Mouse (Mus musculus) MEL (cell line): ENCODE data around the gene Vdac1. TPM values are rescaled to one million over a fixed set of nuclear protein-coding genes. Genes with fewer than 3 reads are reported as not detected.

Source experiments
- DNase-seq: peaks from one replicate; pipeline ENCODE4 v3.0.0; 2011; ENCODE audit warnings: low read depth, low spot score
- H3K27ac ChIP-seq: 2 replicates; pipeline ENCODE4 v1.5.1; 2012; ENCODE audit warnings: low read depth, mild to moderate bottlenecking, control low read depth, low read length, moderate library complexity; ENCODE audit not compliant: control insufficient read depth
- H3K27me3 ChIP-seq, 2 experiments: fragments of 150-350 bp in 1 of 2; sonication (generic) in 1 of 2; 2 replicates each; pipeline ENCODE4 v1.6.1; 2012; ENCODE audit warnings: low read length in 2 of 2, mild to moderate bottlenecking in 2 of 2, improper control_type of control experiment in 1 of 2, moderate library complexity in 1 of 2; ENCODE audit not compliant: insufficient read depth in 2 of 2, control insufficient read depth in 1 of 2
- H3K36me3 ChIP-seq, 2 experiments: 2 replicates each; pipeline ENCODE4 v1.6.1; 2012 to 2014; ENCODE audit warnings: low read length in 2 of 2, improper control_type of control experiment in 1 of 2, inconsistent platforms in 1 of 2, mild to moderate bottlenecking in 1 of 2; ENCODE audit not compliant: insufficient read depth in 2 of 2, control insufficient read depth in 1 of 2
- H3K4me1 ChIP-seq, 2 experiments: fragments of 150-350 bp in 1 of 2; sonication (generic) in 1 of 2; 2 replicates each; pipeline ENCODE4 v1.6.1; 2012; ENCODE audit warnings: low read length in 2 of 2, improper control_type of control experiment in 1 of 2, mild to moderate bottlenecking in 1 of 2; ENCODE audit not compliant: insufficient read depth in 2 of 2, control insufficient read depth in 1 of 2
- H3K4me3 ChIP-seq, 2 experiments: fragments of 150-350 bp in 1 of 2; sonication (generic) in 1 of 2; 2 replicates each; pipeline ENCODE4 v1.5.1; 2012; ENCODE audit warnings: low read depth in 2 of 2, low read length in 2 of 2, mild to moderate bottlenecking in 2 of 2, moderate library complexity in 2 of 2, control low read depth in 1 of 2, improper control_type of control experiment in 1 of 2; ENCODE audit not compliant: control insufficient read depth in 1 of 2, insufficient read depth in 1 of 2
- H3K79me2 ChIP-seq: 2 replicates; pipeline ENCODE4 v1.6.1; 2012; ENCODE audit warnings: mild to moderate bottlenecking, low read length, moderate library complexity; ENCODE audit not compliant: control insufficient read depth, poor library complexity, insufficient read depth
- H3K9ac ChIP-seq: 2 replicates; pipeline ENCODE4 v1.6.1; 2012; ENCODE audit warnings: low read depth, mild to moderate bottlenecking, control low read depth, low read length, moderate library complexity; ENCODE audit not compliant: control insufficient read depth, poor library complexity, severe bottlenecking
- H3K9me3 ChIP-seq: fragments of 150-350 bp; sonication (generic); replicated peaks from 2 replicates; pipeline ENCODE4 v1.6.1; 2012; ENCODE audit warnings: mild to moderate bottlenecking, low read length, improper control_type of control experiment, moderate library complexity; ENCODE audit not compliant: insufficient read depth
- CHD1 ChIP-seq: IDR thresholded peaks from 2 replicates; pipeline ENCODE4 v1.6.1; 2012; ENCODE audit warnings: low read depth, mild to moderate bottlenecking, inconsistent platforms, low read length, improper control_type of control experiment
- CTCF ChIP-seq, 3 experiments: IDR thresholded peaks in 2 of 3; conservative IDR thresholded peaks in 1 of 3; 2 replicates each; pipeline ENCODE4 v1.5.1; 2011 to 2012; ENCODE audit warnings: low read length in 3 of 3, low read depth in 2 of 3, mild to moderate bottlenecking in 2 of 3, improper control_type of control experiment in 1 of 3, inconsistent platforms in 1 of 3, mixed read lengths in 1 of 3, moderate library complexity in 1 of 3; ENCODE audit not compliant: control insufficient read depth in 1 of 3, insufficient read depth in 1 of 3, poor library complexity in 1 of 3, severe bottlenecking in 1 of 3
- EP300 ChIP-seq, 2 experiments: IDR thresholded peaks; 2 replicates each; pipeline ENCODE4 v1.6.1; 2011; ENCODE audit warnings: improper control_type of control experiment in 2 of 2, low read length in 2 of 2, low read depth in 1 of 2, mild to moderate bottlenecking in 1 of 2
- HCFC1 ChIP-seq: IDR thresholded peaks from 2 replicates; pipeline ENCODE4 v1.6.1; 2012; ENCODE audit warnings: low read depth, mild to moderate bottlenecking, inconsistent platforms, low read length, improper control_type of control experiment, moderate library complexity
- JUND ChIP-seq: IDR thresholded peaks from 2 replicates; pipeline ENCODE4 v1.6.1; 2011; ENCODE audit warnings: low read depth, mild to moderate bottlenecking, improper control_type of control experiment, low read length
- MYB ChIP-seq: IDR thresholded peaks from 2 replicates; pipeline ENCODE4 v1.6.1; 2011; ENCODE audit warnings: mild to moderate bottlenecking, low read depth, low read length, improper control_type of control experiment
- MYC ChIP-seq: IDR thresholded peaks from 2 replicates; pipeline ENCODE4 v1.6.1; 2011; ENCODE audit warnings: low read depth, mild to moderate bottlenecking, low read length, improper control_type of control experiment, moderate library complexity
- POLR2AphosphoS2 ChIP-seq: IDR thresholded peaks from 2 replicates; pipeline ENCODE4 v1.6.1; 2011; ENCODE audit warnings: low read length, improper control_type of control experiment
- RCOR1 ChIP-seq: IDR thresholded peaks from 2 replicates; pipeline ENCODE4 v1.6.1; 2012; ENCODE audit warnings: low read depth, mild to moderate bottlenecking, inconsistent platforms, low read length, improper control_type of control experiment
- SIN3A ChIP-seq: IDR thresholded peaks from 2 replicates; pipeline ENCODE4 v1.6.1; 2012; ENCODE audit warnings: low read length, improper control_type of control experiment, inconsistent platforms
- TCF12 ChIP-seq: IDR thresholded peaks from 2 replicates; pipeline ENCODE4 v1.6.1; 2014; ENCODE audit warnings: low read depth, mild to moderate bottlenecking, inconsistent platforms, low read length, improper control_type of control experiment, moderate library complexity
- UBTF ChIP-seq: IDR thresholded peaks from 2 replicates; pipeline ENCODE4 v1.6.1; 2012; ENCODE audit warnings: low read depth, mild to moderate bottlenecking, inconsistent platforms, low read length, improper control_type of control experiment, moderate library complexity, borderline replicate concordance; ENCODE audit not compliant: insufficient read depth
- USF1 ChIP-seq: IDR thresholded peaks from 2 replicates; pipeline ENCODE4 v1.6.1; 2014; ENCODE audit warnings: low read depth, mild to moderate bottlenecking, inconsistent platforms, low read length, improper control_type of control experiment, moderate library complexity
- ZKSCAN1 ChIP-seq: IDR thresholded peaks from 2 replicates; pipeline ENCODE4 v1.6.1; 2012; ENCODE audit warnings: low read depth, mild to moderate bottlenecking, inconsistent platforms, low read length, improper control_type of control experiment, moderate library complexity
- ZNF384 ChIP-seq: IDR thresholded peaks from 2 replicates; pipeline ENCODE4 v1.6.1; 2012; ENCODE audit warnings: low read depth, mild to moderate bottlenecking, inconsistent platforms, low read length, improper control_type of control experiment
- polyA plus RNA-seq, 2 experiments: library from polyadenylated mRNA; stranded (reverse) in 1 of 2; unstranded in 1 of 2; fragments of >175 nt in 1 of 2; fragments of >200 nt in 1 of 2; gene quantifications; 2 replicates each; pipeline versions ENCODE4 v1.2.1 to v1.2.4; 2012; ENCODE audit warnings: low replicate concordance in 2 of 2, low read depth in 1 of 2; ENCODE audit not compliant: insufficient read length in 2 of 2, insufficient read depth in 1 of 2, missing spikeins in 1 of 2
- total RNA-seq: library from RNA; depleted of rRNA; stranded (reverse); fragments of 300-350 nt; gene quantifications from 2 replicates; pipeline ENCODE4 v1.2.3, GENCODE M21; 2012

Vdac1 gene
- total and polyA plus RNA-seq, 3 experiments: 257 to 389 (median 381) TPM

DNA sequence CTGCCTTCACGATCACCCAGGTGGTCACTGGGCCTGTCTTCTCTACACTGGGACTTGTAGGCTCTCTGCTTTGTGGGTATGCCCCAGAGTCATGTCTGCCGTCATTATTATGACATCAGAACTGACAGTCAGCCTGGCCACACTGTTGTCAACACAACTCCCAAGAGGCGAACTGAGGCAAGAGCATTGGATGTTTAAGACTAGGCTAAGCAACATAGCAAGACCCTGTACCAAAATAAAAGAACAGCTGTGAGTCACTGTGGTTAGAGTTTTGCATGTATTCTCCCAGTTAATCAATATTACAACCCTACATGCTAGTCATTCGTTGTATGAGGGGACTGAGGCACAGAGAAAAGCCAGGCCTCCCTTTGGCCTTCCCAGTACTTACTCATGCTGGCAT is 40.1 kb upstream of the Vdac1 start:
- Histone ChIP-seq H3K36me3 (no peaks in the 10 kb centered on the region), H3K79me2 (no peaks in the 10 kb centered on the region), H3K27ac (no peak overlapping the region), H3K9me3 (no peaks in the 10 kb centered on the region), H3K27me3 (peaks cover 2 to 4% of the 10 kb centered on the region in 2 experiments), H3K9ac (no peak overlapping the region), H3K4me1 (no peaks in the 10 kb centered on the region), H3K4me3 (no peak overlapping the region)
- no peak for DNase-seq
- TF ChIP-seq JUND (no peak), UBTF (no peak), RCOR1 (no peak), EP300 (IDR thresholded peaks at IDR 0.05; ENCODE audit: low read depth in 1 of 2, low read length in 2 of 2) (no peak), USF1 (no peak), POLR2AphosphoS2 (no peak), ZKSCAN1 (no peak)

GRCm38 (mm10) chr11:52321540-52321939 is 39.1 kb upstream of the Vdac1 start:
- TF ChIP-seq SIN3A (no peak), CTCF (IDR thresholded peaks at IDR 0.05 in 2 of 3, conservative IDR thresholded peaks at IDR 0.05 in 1 of 3; ENCODE audit: control insufficient read depth in 1 of 3, insufficient read depth in 1 of 3, low read depth in 2 of 3, low read length in 3 of 3, poor library complexity in 1 of 3, severe bottlenecking in 1 of 3) (no peak), MYB (no peak), ZKSCAN1 (no peak), USF1 (no peak), ZNF384 (no peak), TCF12 (no peak), CHD1 (no peak), HCFC1 (no peak), MYC (no peak), UBTF (no peak)
- H3K36me3 ChIP-seq: no peaks in the 10 kb centered on the region
- no peaks in the 10 kb centered on the region for H3K9me3 ChIP-seq
- DNase-seq: no peak
- H3K4me3 ChIP-seq: no peak overlapping the region
- no peak overlapping the region for H3K9ac ChIP-seq
- no peaks in the 10 kb centered on the region for H3K4me1 ChIP-seq
- H3K79me2 ChIP-seq: no peaks in the 10 kb centered on the region
- no peak overlapping the region for H3K27ac ChIP-seq
- peaks cover 3 to 5% of the 10 kb centered on the region in 2 experiments for H3K27me3 ChIP-seq
